Mouse (Mus musculus) CH12.LX (cell line): ENCODE measurements around the gene Manbal. TPM values are rescaled to one million over a fixed set of nuclear protein-coding genes. Genes with fewer than 3 reads are reported as not detected.

Experiments
- DNase-seq: peaks from one replicate; pipeline ENCODE4 v3.0.0-alpha.2; 2013; ENCODE audit errors: extremely low read depth
- H3K27ac ChIP-seq: 2 replicates; pipeline ENCODE4 v1.5.1; 2012; ENCODE audit warnings: low read depth, mild to moderate bottlenecking, control low read depth, moderate library complexity; ENCODE audit not compliant: insufficient read depth
- H3K27me3 ChIP-seq: replicated peaks from 2 replicates; pipeline ENCODE3; 2012; ENCODE audit warnings: inconsistent platforms
- H3K36me3 ChIP-seq, 2 experiments: replicated peaks in 1 of 2; 2 replicates each; pipeline versions ENCODE3 to v1.6.1; 2012; ENCODE audit warnings: inconsistent platforms in 1 of 2, low read length in 1 of 2, mild to moderate bottlenecking in 1 of 2, mixed read lengths in 1 of 2, moderate library complexity in 1 of 2; ENCODE audit not compliant: control insufficient read depth in 1 of 2, insufficient read depth in 1 of 2
- H3K4me1 ChIP-seq, 2 experiments: 2 replicates each; pipeline ENCODE4 v1.6.1; 2012; ENCODE audit warnings: inconsistent platforms in 1 of 2, moderate library complexity in 1 of 2; ENCODE audit not compliant: insufficient read depth in 2 of 2, control insufficient read depth in 1 of 2
- H3K4me2 ChIP-seq: 2 replicates; pipeline ENCODE4 v1.6.1; 2012; ENCODE audit warnings: low read depth, mild to moderate bottlenecking, control low read depth; ENCODE audit not compliant: poor library complexity, insufficient read depth, severe bottlenecking
- H3K4me3 ChIP-seq, 3 experiments: fragments of 150-350 bp in 1 of 3; sonication (generic) in 1 of 3; replicated peaks in 1 of 3; 2 replicates each; pipeline versions ENCODE3 to v1.5.1; 2011 to 2012; ENCODE audit warnings: low read depth in 2 of 3, low read length in 2 of 3, mild to moderate bottlenecking in 2 of 3, moderate library complexity in 2 of 3, control low read depth in 1 of 3, improper control_type of control experiment in 1 of 3, inconsistent platforms in 1 of 3, mixed read lengths in 1 of 3; ENCODE audit not compliant: poor library complexity in 1 of 3
- H3K79me2 ChIP-seq: replicated peaks from 2 replicates; pipeline ENCODE4 v1.6.1; 2012; ENCODE audit warnings: mild to moderate bottlenecking, moderate library complexity; ENCODE audit not compliant: control insufficient read depth, poor library complexity, insufficient read depth, severe bottlenecking; ENCODE audit errors: extremely low read depth
- H3K9ac ChIP-seq: 2 replicates; pipeline ENCODE4 v1.6.1; 2012; ENCODE audit warnings: low read depth, mild to moderate bottlenecking, control low read depth, moderate library complexity; ENCODE audit not compliant: insufficient read depth
- H3K9me3 ChIP-seq: replicated peaks from 2 replicates; pipeline ENCODE3; 2012; ENCODE audit warnings: low read length, inconsistent platforms, mixed read lengths
- BHLHE40 ChIP-seq: IDR thresholded peaks from 2 replicates; pipeline ENCODE4 v1.6.1; 2011; ENCODE audit warnings: mild to moderate bottlenecking, low read depth, low read length, improper control_type of control experiment
- CHD1 ChIP-seq: IDR thresholded peaks from 2 replicates; pipeline ENCODE4 v1.6.1; 2012; ENCODE audit warnings: low read depth, low read length, improper control_type of control experiment, inconsistent platforms
- CHD2 ChIP-seq: IDR thresholded peaks from 2 replicates; pipeline ENCODE4 v1.6.1; 2011; ENCODE audit warnings: low read length, improper control_type of control experiment
- E2F4 ChIP-seq: IDR thresholded peaks from 2 replicates; pipeline ENCODE4 v1.6.1; 2011; ENCODE audit warnings: low read depth, low read length, improper control_type of control experiment; ENCODE audit not compliant: insufficient replicate concordance
- ELF1 ChIP-seq: IDR thresholded peaks from 2 replicates; pipeline ENCODE4 v1.6.1; 2014; ENCODE audit warnings: low read depth, mild to moderate bottlenecking, inconsistent platforms, low read length, improper control_type of control experiment
- EP300 ChIP-seq: IDR thresholded peaks from 2 replicates; pipeline ENCODE4 v1.6.1; 2011; ENCODE audit warnings: low read length, improper control_type of control experiment
- GABPA ChIP-seq: IDR thresholded peaks from 2 replicates; pipeline ENCODE4 v1.6.1; 2012; ENCODE audit warnings: low read depth, low read length, improper control_type of control experiment, inconsistent platforms; ENCODE audit not compliant: insufficient replicate concordance
- HCFC1 ChIP-seq: IDR thresholded peaks from 2 replicates; pipeline ENCODE4 v1.6.1; 2012; ENCODE audit warnings: low read depth, mild to moderate bottlenecking, inconsistent platforms, low read length, improper control_type of control experiment
- IRF4 ChIP-seq: IDR thresholded peaks from 2 replicates; pipeline ENCODE4 v1.6.1; 2014; ENCODE audit warnings: low read depth, mild to moderate bottlenecking, inconsistent platforms, low read length, improper control_type of control experiment
- MAFK ChIP-seq: IDR thresholded peaks from 2 replicates; pipeline ENCODE4 v1.6.1; 2011; ENCODE audit warnings: low read length, improper control_type of control experiment; ENCODE audit not compliant: insufficient replicate concordance
- MAX ChIP-seq: IDR thresholded peaks from 2 replicates; pipeline ENCODE4 v1.6.1; 2011; ENCODE audit warnings: low read length, improper control_type of control experiment
- MAZ ChIP-seq: IDR thresholded peaks from 2 replicates; pipeline ENCODE4 v1.6.1; 2012; ENCODE audit warnings: low read depth, mild to moderate bottlenecking, inconsistent platforms, low read length, improper control_type of control experiment, moderate library complexity
- MXI1 ChIP-seq: IDR thresholded peaks from 2 replicates; pipeline ENCODE4 v1.6.1; 2011; ENCODE audit warnings: mild to moderate bottlenecking, low read depth, low read length, improper control_type of control experiment
- MYC ChIP-seq: IDR thresholded peaks from 2 replicates; pipeline ENCODE4 v1.6.1; 2011; ENCODE audit warnings: low read depth, mild to moderate bottlenecking, improper control_type of control experiment, low read length
- NELFE ChIP-seq: IDR thresholded peaks from 2 replicates; pipeline ENCODE4 v1.6.1; 2011; ENCODE audit warnings: low read depth, low read length, improper control_type of control experiment
- NRF1 ChIP-seq: IDR thresholded peaks from 2 replicates; pipeline ENCODE4 v1.6.1; 2014; ENCODE audit warnings: low read depth, mild to moderate bottlenecking, inconsistent platforms, low read length, improper control_type of control experiment, moderate library complexity
- PAX5 ChIP-seq: IDR thresholded peaks from 2 replicates; pipeline ENCODE4 v1.6.1; 2012; ENCODE audit warnings: low read length, inconsistent platforms, mixed read lengths
- POLR2AphosphoS2 ChIP-seq: IDR thresholded peaks from 2 replicates; pipeline ENCODE4 v1.6.1; 2011; ENCODE audit warnings: low read depth, low read length, improper control_type of control experiment
- RAD21 ChIP-seq: IDR thresholded peaks from 2 replicates; pipeline ENCODE4 v1.6.1; 2011; ENCODE audit warnings: low read depth, mild to moderate bottlenecking, low read length, improper control_type of control experiment, moderate library complexity
- RCOR1 ChIP-seq: conservative IDR thresholded peaks from 2 replicates; pipeline ENCODE4 v1.6.1; 2012; ENCODE audit warnings: low read depth, mild to moderate bottlenecking, inconsistent platforms, low read length, improper control_type of control experiment
- SIN3A ChIP-seq: IDR thresholded peaks from 2 replicates; pipeline ENCODE4 v1.6.1; 2012; ENCODE audit warnings: low read length, improper control_type of control experiment, inconsistent platforms
- TBP ChIP-seq: conservative IDR thresholded peaks from 2 replicates; pipeline ENCODE4 v1.6.1; 2011; ENCODE audit warnings: low read depth, low read length, improper control_type of control experiment
- UBTF ChIP-seq: IDR thresholded peaks from 2 replicates; pipeline ENCODE4 v1.6.1; 2012; ENCODE audit warnings: low read depth, mild to moderate bottlenecking, inconsistent platforms, low read length, improper control_type of control experiment, moderate library complexity
- USF1 ChIP-seq: IDR thresholded peaks from 2 replicates; pipeline ENCODE4 v1.6.1; 2014; ENCODE audit warnings: low read depth, mild to moderate bottlenecking, inconsistent platforms, low read length, improper control_type of control experiment
- ZKSCAN1 ChIP-seq: IDR thresholded peaks from 2 replicates; pipeline ENCODE4 v1.6.1; 2012; ENCODE audit warnings: low read depth, inconsistent platforms, low read length, improper control_type of control experiment, borderline replicate concordance
- ZMIZ1 ChIP-seq: IDR thresholded peaks from 2 replicates; pipeline ENCODE4 v1.6.1; 2012; ENCODE audit warnings: low read depth, mild to moderate bottlenecking, inconsistent platforms, low read length, improper control_type of control experiment
- ZNF384 ChIP-seq: IDR thresholded peaks from 2 replicates; pipeline ENCODE4 v1.6.1; 2012; ENCODE audit warnings: low read depth, low read length, improper control_type of control experiment, inconsistent platforms
- dilution Hi-C: fragments of 300-500 bp; cut with MboI; formaldehyde crosslinking; loops from 2 replicates; pipeline ENCODE4 v1.14.3; 2020; ENCODE audit warnings: low sequenced_read_pairs; ENCODE audit not compliant: extremely low pct_unique_long_range_greater_than_20kb, extremely low pct_ligation_motif_present
- in situ Hi-C: fragments of 300-500 bp; cut with MboI; formaldehyde crosslinking; loops from 3 replicates; pipeline ENCODE4 v1.14.3; 2019; ENCODE audit warnings: low sequenced_read_pairs, low pct_ligation_motif_present, low pct_unique_long_range_greater_than_20kb, mixed read lengths
- polyA plus RNA-seq: library from polyadenylated mRNA; unstranded; fragments of >175 nt; gene quantifications from 2 replicates; pipeline ENCODE4 v1.2.1, GENCODE M21; 2012; ENCODE audit warnings: low read depth; ENCODE audit not compliant: insufficient read length
- total RNA-seq, 2 experiments: library from RNA; depleted of rRNA; stranded (reverse); fragments of 300-350 nt in 1 of 2; fragments of >200 nt in 1 of 2; gene quantifications; 2 replicates each; pipeline ENCODE4 v1.2.3; 2012 to 2014

Gene Manbal
- total and polyA plus RNA-seq, 3 experiments = 13.7 to 29.4 (median 17.0) TPM

GRCm38 (mm10) chr2:157409793-157410533, 42.6 kb downstream of the Manbal start:
- H3K4me2 ChIP-seq = no peak overlapping the region
- H3K4me3 ChIP-seq = no peak overlapping the region
- no peak for TF ChIP-seq MXI1
- TF ChIP-seq SIN3A = no peak
- no peak for TF ChIP-seq ELF1
- no peak for TF ChIP-seq HCFC1
- no peak for TF ChIP-seq NELFE
- no peak for TF ChIP-seq UBTF
- no peak for TF ChIP-seq PAX5
- no peak for TF ChIP-seq MAFK
- TF ChIP-seq POLR2AphosphoS2 = no peak
- no peak for TF ChIP-seq ZKSCAN1
- TF ChIP-seq CHD1 = no peak
- no peak for TF ChIP-seq CHD2
- TF ChIP-seq RAD21 = no peak
- no peak for TF ChIP-seq ZNF384
- TF ChIP-seq IRF4 = no peak
- TF ChIP-seq RCOR1 = no peak
- TF ChIP-seq ZMIZ1 = no peak
- TF ChIP-seq, all 38 proteins: peak for 0
- Histone ChIP-seq H3K36me3 (no peaks in the 10 kb centered on the region), H3K9me3 (no peaks in the 10 kb centered on the region), H3K4me1 (peaks cover 0 to 7% of the 10 kb centered on the region in 2 experiments; a peak in 1 of 4 replicates), H3K27ac (no peak overlapping the region), H3K27me3 (peaks cover 4% of the 10 kb centered on the region), H3K79me2 (no peaks in the 10 kb centered on the region), H3K9ac (no peak overlapping the region)
- in situ Hi-C loops (no loop called here), dilution Hi-C loops (no loop called here)
- no peak for DNase-seq

- H3K27ac ChIP-seq = no peak overlapping the region
- TF ChIP-seq EP300 (no peak), MAZ (no peak), MXI1 (no peak), ZKSCAN1 (no peak), IRF4 (no peak), POLR2AphosphoS2 (no peak), MYC (no peak), NRF1 (no peak), CHD2 (no peak), ELF1 (no peak), USF1 (no peak), TBP (no peak), E2F4 (no peak), NELFE (no peak), BHLHE40 (no peak), RCOR1 (no peak), GABPA (no peak), MAX (no peak)
- no peaks in the 10 kb centered on the region for H3K79me2 ChIP-seq
- DNase-seq = no peak
- H3K4me1 ChIP-seq = no peaks in the 10 kb centered on the region
- H3K9me3 ChIP-seq = no peaks in the 10 kb centered on the region
- dilution Hi-C loops = no loop called here
- H3K9ac ChIP-seq = no peak overlapping the region
- in situ Hi-C loops = no loop called here
- H3K27me3 ChIP-seq = peaks cover 4% of the 10 kb centered on the region
- no peaks in the 10 kb centered on the region for H3K36me3 ChIP-seq
- no peak overlapping the region for H3K4me2 ChIP-seq
- no peak overlapping the region for H3K4me3 ChIP-seq
These were observed 43.8 kb downstream of the Manbal start for GRCm38 (mm10) chr2:157411151-157411693.
